Mouse (Mus musculus) limb, embryonic 14.5 days (tissue): ENCODE results near the gene Kdm3a. TPM values are rescaled to one million over a fixed set of nuclear protein-coding genes. Genes with fewer than 3 reads are reported as not detected.

ENCODE experiments used
- ATAC-seq: fragments of 200-750 bp; cut with Nextera tagmentation; 2 replicates; pipeline ENCODE4 v1.8.0; 2017; ENCODE audit warnings: low read depth, moderate number of reproducible peaks, moderate TSS enrichment; ENCODE audit not compliant: low FRiP score
- DNase-seq: peaks from one replicate; pipeline ENCODE4 v3.0.0-alpha.2; 2015; ENCODE audit warnings: low spot score
- H3K27ac ChIP-seq: fragments of 300-500 bp; sonication (generic); replicated peaks from 2 replicates; pipeline ENCODE4 v1.5.1; 2014; ENCODE audit warnings: low read depth, mild to moderate bottlenecking, low read length, moderate library complexity, mixed read lengths
- H3K27me3 ChIP-seq: fragments of 300-500 bp; sonication (generic); 2 replicates; pipeline ENCODE4 v1.6.1; 2014; ENCODE audit warnings: low read length, mixed read lengths; ENCODE audit not compliant: control insufficient read depth, insufficient read depth
- H3K36me3 ChIP-seq: fragments of 300-500 bp; sonication (generic); 2 replicates; pipeline ENCODE4 v1.6.1; 2014; ENCODE audit warnings: mild to moderate bottlenecking, low read length, moderate library complexity, mixed read lengths; ENCODE audit not compliant: control insufficient read depth, insufficient read depth
- H3K4me1 ChIP-seq: fragments of 300-500 bp; sonication (generic); 2 replicates; pipeline ENCODE4 v1.6.1; 2014; ENCODE audit warnings: antibody characterized with exemption, low read length, mixed read lengths; ENCODE audit not compliant: control insufficient read depth, insufficient read depth
- H3K4me2 ChIP-seq: fragments of 300-500 bp; sonication (generic); replicated peaks from 2 replicates; pipeline ENCODE4 v1.6.1; 2014; ENCODE audit warnings: low read depth, mild to moderate bottlenecking, low read length, moderate library complexity; ENCODE audit not compliant: severe bottlenecking
- H3K4me3 ChIP-seq: fragments of 300-500 bp; sonication (generic); replicated peaks from 2 replicates; pipeline ENCODE4 v1.5.1; 2014; ENCODE audit warnings: low read length
- H3K9ac ChIP-seq: fragments of 300-500 bp; sonication (generic); 2 replicates; pipeline ENCODE4 v1.6.1; 2014; ENCODE audit warnings: mild to moderate bottlenecking, low read depth, low read length, moderate library complexity; ENCODE audit not compliant: severe bottlenecking
- H3K9me3 ChIP-seq: fragments of 300-500 bp; sonication (generic); 2 replicates; pipeline ENCODE4 v1.6.1; 2016; ENCODE audit warnings: low read length; ENCODE audit not compliant: control insufficient read depth
- POLR2A ChIP-seq: fragments of 200-500 bp; IDR thresholded peaks from 2 replicates; pipeline ENCODE4 v1.8.0; 2012; ENCODE audit warnings: inconsistent platforms, mild to moderate bottlenecking, moderate library complexity, borderline replicate concordance; ENCODE audit not compliant: insufficient read depth, insufficient read length; ENCODE audit errors: extremely low read depth
- WGBS: fragments of 180-500 bp; shearing (Covaris S2); extraction: QIAGEN DNeasy Blood & Tissue Kit; methylation state at CpG from one replicate; pipeline ENCODE4 v1.1.7; 2014; 5-methylcytosine and 5-hydroxymethylcytosine counted together
- polyA plus RNA-seq, 2 experiments: library from polyadenylated mRNA; depleted of rRNA in 1 of 2; stranded (reverse) in 1 of 2; unstranded in 1 of 2; fragments of >200 nt; fragmentation: Nextera tagmentation in 1 of 2; extraction: Ambion mirVana in 1 of 2; gene quantifications; 2 replicates each; pipeline versions ENCODE4 v1.2.1 to v1.2.3; 2012 to 2014

Gene Kdm3a
- polyA plus RNA-seq, 2 experiments = 36.9 to 54.8 TPM

GRCm38 (mm10) chr6:71613225-71613624, 19.6 kb downstream of the Kdm3a start:
- ATAC-seq = no peak
- Histone ChIP-seq H3K4me1 (no peaks in the 10 kb centered on the region), H3K36me3 (peaks cover 86% of the 10 kb centered on the region), H3K9me3 (no peaks in the 10 kb centered on the region), H3K27me3 (no peaks in the 10 kb centered on the region), H3K9ac (no peak overlapping the region), H3K27ac (no peak overlapping the region), H3K4me2 (no peak overlapping the region), H3K4me3 (no peak overlapping the region)
- TF ChIP-seq POLR2A = no peak
- no peak for DNase-seq

GRCm38 (mm10) chr6:71609968-71610367, 22.8 kb downstream of the Kdm3a start:
- 92% methylated on average over 7 of the region's 7 CpGs for WGBS
- ATAC-seq = no peak
- no peak for TF ChIP-seq POLR2A
- H3K27ac ChIP-seq = no peak overlapping the region
- no peak overlapping the region for H3K9ac ChIP-seq
- no peaks in the 10 kb centered on the region for H3K27me3 ChIP-seq
- H3K4me2 ChIP-seq = no peak overlapping the region
- H3K36me3 ChIP-seq = peaks cover 82% of the 10 kb centered on the region
- no peaks in the 10 kb centered on the region for H3K9me3 ChIP-seq
- H3K4me1 ChIP-seq = no peaks in the 10 kb centered on the region
- no peak for DNase-seq
- no peak overlapping the region for H3K4me3 ChIP-seq

GRCm38 (mm10) chr6:71608994-71609393, 23.8 kb downstream of the Kdm3a start:
- Histone ChIP-seq H3K4me1 (no peaks in the 10 kb centered on the region), H3K9me3 (no peaks in the 10 kb centered on the region), H3K4me3 (no peak overlapping the region), H3K36me3 (peaks cover 82% of the 10 kb centered on the region), H3K27me3 (no peaks in the 10 kb centered on the region), H3K4me2 (no peak overlapping the region), H3K27ac (no peak overlapping the region), H3K9ac (no peak overlapping the region)
- TF ChIP-seq POLR2A = no peak
- DNase-seq (no peak), ATAC-seq (no peak)

GRCm38 (mm10) chr6:71607756-71608155, 25.0 kb downstream of the Kdm3a start:
- no peak for ATAC-seq
- no peak overlapping the region for H3K27ac ChIP-seq
- no peaks in the 10 kb centered on the region for H3K27me3 ChIP-seq
- no peak overlapping the region for H3K9ac ChIP-seq
- H3K36me3 ChIP-seq = peaks cover 84% of the 10 kb centered on the region
- H3K9me3 ChIP-seq = no peaks in the 10 kb centered on the region
- 90% methylated on average over 3 of the region's 3 CpGs for WGBS
- no peak for DNase-seq
- TF ChIP-seq POLR2A = no peak
- no peak overlapping the region for H3K4me2 ChIP-seq
- no peak overlapping the region for H3K4me3 ChIP-seq
- H3K4me1 ChIP-seq = no peaks in the 10 kb centered on the region

DNA sequence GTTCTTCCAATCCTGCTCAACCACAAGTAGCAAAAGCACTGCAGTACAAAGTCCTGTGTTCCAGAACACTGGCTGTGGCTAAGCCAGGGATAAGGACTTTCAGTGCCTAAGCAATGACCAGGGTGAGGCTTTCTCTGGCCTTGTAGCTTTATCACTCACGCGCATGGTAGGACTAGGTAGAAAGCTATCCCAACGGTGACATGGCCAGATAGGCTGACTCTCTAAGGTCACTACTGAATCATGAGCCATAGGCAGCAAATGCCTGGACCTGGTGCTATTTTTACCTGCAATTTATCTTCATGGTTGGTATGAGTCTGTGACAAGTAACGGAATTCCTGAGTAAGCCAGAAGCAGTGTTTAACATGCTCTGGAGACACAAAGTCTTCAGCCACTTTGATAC, 42.6 kb downstream of the Kdm3a start:
- no peak for DNase-seq

GRCm38 (mm10) chr6:71589401-71589800, 43.4 kb downstream of the Kdm3a start:
- WGBS = 100% methylated on average over 1 of the region's 1 CpGs
- Histone ChIP-seq H3K4me1 (no peaks in the 10 kb centered on the region), H3K9ac (no peak overlapping the region), H3K4me2 (no peak overlapping the region), H3K27ac (no peak overlapping the region), H3K36me3 (peaks cover 80% of the 10 kb centered on the region), H3K9me3 (no peaks in the 10 kb centered on the region), H3K27me3 (no peaks in the 10 kb centered on the region), H3K4me3 (no peak overlapping the region)
- DNase-seq (no peak), ATAC-seq (no peak)
- TF ChIP-seq POLR2A = no peak

More for the DNA sequence above, 42.6 kb downstream of the Kdm3a start:
- no peak for ATAC-seq
- no peak for TF ChIP-seq POLR2A
- 86% methylated on average over 4 of the region's 4 CpGs for WGBS
- Histone ChIP-seq H3K4me3 (no peak overlapping the region), H3K27ac (no peak overlapping the region), H3K4me1 (no peaks in the 10 kb centered on the region), H3K4me2 (no peak overlapping the region), H3K9me3 (no peaks in the 10 kb centered on the region), H3K9ac (no peak overlapping the region), H3K27me3 (no peaks in the 10 kb centered on the region), H3K36me3 (peaks cover 87% of the 10 kb centered on the region)
